Mouse (Mus musculus): ENCODE results near the gene Sh3pxd2a. TPM values are rescaled to one million over a fixed set of nuclear protein-coding genes. Genes with fewer than 3 reads are reported as not detected.

Sh3pxd2a gene
- polyA plus RNA-seq, 1 experiment: 119 TPM

- H3K4me3 ChIP-seq (ENCODE audit: insufficient read depth, low read depth, low read length): no peak overlapping the region
- H3K4me1 ChIP-seq (ENCODE audit: control insufficient read depth, insufficient read depth, insufficient read length, low read length): peaks cover under 1% of the 10 kb centered on the region; the same call in 1 of the 2 replicates
- no peak overlapping the region for H3K27ac ChIP-seq (replicated peaks; ENCODE audit: low read depth, low read length)
These were observed 83.2 kb downstream of the Sh3pxd2a start for GRCm38 (mm10) chr19:47381011-47381410.

DNA sequence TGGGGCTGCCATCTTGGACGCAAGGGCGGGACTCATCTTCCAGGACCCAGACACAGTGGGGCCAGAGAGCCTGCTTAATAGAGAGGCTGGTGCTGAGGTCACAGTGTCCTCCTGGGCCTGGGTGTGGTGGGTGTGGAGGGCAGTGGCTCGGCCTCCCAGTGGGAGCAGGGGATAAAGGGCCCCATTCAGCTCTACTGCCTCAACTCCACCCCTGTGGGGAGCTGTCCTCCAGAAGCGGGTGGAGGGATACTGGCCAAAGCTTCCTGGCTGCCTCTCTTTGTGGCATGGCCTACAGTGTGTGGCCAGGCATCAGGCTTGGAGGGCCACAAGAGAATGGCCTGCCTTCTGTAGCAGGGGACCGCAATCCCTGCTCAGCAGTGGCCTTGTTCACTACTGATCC lies 85.1 kb downstream of the Sh3pxd2a start:
- Histone ChIP-seq H3K4me1 (ENCODE audit: control insufficient read depth, insufficient read depth, insufficient read length, low read length) (no peaks in the 10 kb centered on the region), H3K27ac (replicated peaks; ENCODE audit: low read depth, low read length) (no peak overlapping the region), H3K4me3 (ENCODE audit: insufficient read depth, low read depth, low read length) (no peak overlapping the region)

DNA sequence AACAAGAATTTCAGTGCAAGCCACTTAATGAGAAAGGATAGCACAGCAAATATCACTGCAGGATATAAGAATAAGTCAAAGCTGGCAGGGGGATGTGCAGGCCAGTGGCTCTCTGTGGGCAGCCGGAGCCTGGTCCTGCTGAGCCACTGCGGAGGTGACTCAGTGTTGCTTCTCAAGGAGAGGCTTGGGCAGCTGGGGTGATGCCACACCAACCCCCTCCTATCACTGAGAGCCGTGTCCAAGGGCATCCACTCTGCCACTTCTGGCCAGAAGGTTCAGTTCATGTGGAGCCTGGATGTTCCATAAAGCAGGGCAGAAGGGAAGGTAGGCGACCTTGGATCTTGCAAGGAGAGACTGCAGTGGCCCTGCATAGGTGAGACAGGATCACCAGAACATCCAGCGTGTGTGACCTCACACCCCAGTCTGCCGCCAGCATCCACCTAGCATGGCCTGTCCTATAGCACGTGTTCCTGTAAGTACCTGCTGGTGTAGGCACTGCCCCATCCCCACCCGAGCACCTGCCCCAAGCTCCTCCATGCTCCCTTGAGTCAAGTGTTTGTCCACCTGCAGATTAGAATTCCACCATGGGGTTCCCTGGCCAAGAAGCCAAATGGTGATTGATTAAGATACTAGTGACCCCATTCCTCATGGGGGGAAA lies 89.2 kb downstream of the Sh3pxd2a start:
- no peak overlapping the region for H3K27ac ChIP-seq (replicated peaks; ENCODE audit: low read depth, low read length)
- H3K4me1 ChIP-seq (ENCODE audit: control insufficient read depth, insufficient read depth, insufficient read length, low read length): no peaks in the 10 kb centered on the region
- H3K4me3 ChIP-seq (ENCODE audit: insufficient read depth, low read depth, low read length): no peak overlapping the region

- H3K27ac ChIP-seq (replicated peaks; ENCODE audit: low read depth, low read length): no peak overlapping the region
- no peak overlapping the region for H3K4me3 ChIP-seq (ENCODE audit: insufficient read depth, low read depth, low read length)
- H3K4me1 ChIP-seq (ENCODE audit: control insufficient read depth, insufficient read depth, insufficient read length, low read length): no peaks in the 10 kb centered on the region
These were observed 89.8 kb downstream of the Sh3pxd2a start for GRCm38 (mm10) chr19:47374440-47374839.

- Histone ChIP-seq H3K4me3 (ENCODE audit: insufficient read depth, low read depth, low read length) (no peak overlapping the region), H3K4me1 (ENCODE audit: control insufficient read depth, insufficient read depth, insufficient read length, low read length) (peaks cover 2% of the 10 kb centered on the region), H3K27ac (replicated peaks; ENCODE audit: low read depth, low read length) (no peak overlapping the region)
These were observed 92.2 kb downstream of the Sh3pxd2a start for GRCm38 (mm10) chr19:47372044-47372443.

DNA sequence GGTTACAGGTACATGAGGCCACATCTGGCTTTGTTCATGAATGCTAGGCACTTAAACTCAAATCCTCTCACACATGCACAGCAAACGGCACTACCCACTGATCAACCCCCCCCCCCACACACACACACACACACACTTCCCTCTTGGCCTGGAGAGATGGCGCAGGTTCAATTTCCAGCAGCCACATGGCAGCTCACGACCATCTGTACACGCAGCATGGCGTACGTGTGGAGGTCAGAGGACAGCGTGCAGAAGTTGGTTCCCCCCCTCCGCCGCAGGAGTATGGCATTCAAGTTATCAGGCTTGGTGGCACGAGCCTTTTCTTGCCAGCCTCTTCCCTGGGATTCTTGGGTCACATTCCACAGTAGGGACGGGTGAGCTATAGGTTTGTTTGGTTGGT lies 92.7 kb downstream of the Sh3pxd2a start:
- Histone ChIP-seq H3K4me1 (ENCODE audit: control insufficient read depth, insufficient read depth, insufficient read length, low read length) (peaks cover 2% of the 10 kb centered on the region), H3K27ac (replicated peaks; ENCODE audit: low read depth, low read length) (no peak overlapping the region), H3K4me3 (ENCODE audit: insufficient read depth, low read depth, low read length) (no peak overlapping the region)

DNA sequence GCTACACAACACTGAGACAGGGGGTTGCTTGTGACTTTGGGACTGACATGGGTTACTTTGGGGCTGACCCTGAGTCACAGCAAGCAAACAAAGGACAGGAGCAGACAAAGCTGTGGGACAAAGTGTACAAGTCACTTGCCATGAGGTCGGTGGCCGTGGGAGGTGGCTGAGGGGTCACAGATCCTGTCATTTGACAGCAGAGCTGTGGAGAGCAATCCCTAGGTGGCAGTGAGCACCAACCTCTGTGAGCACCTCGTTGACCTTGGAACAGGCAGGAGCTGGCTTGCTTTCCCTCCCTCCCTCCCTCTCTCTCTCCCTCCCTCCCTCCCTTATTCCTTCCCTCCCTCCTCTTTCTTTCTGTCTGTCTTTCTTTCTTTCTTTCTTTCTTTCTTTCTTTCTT lies 95.2 kb downstream of the Sh3pxd2a start:
- Histone ChIP-seq H3K4me1 (ENCODE audit: control insufficient read depth, insufficient read depth, insufficient read length, low read length) (peaks cover 2% of the 10 kb centered on the region), H3K27ac (replicated peaks; ENCODE audit: low read depth, low read length) (no peak overlapping the region), H3K4me3 (ENCODE audit: insufficient read depth, low read depth, low read length) (no peak overlapping the region)

DNA sequence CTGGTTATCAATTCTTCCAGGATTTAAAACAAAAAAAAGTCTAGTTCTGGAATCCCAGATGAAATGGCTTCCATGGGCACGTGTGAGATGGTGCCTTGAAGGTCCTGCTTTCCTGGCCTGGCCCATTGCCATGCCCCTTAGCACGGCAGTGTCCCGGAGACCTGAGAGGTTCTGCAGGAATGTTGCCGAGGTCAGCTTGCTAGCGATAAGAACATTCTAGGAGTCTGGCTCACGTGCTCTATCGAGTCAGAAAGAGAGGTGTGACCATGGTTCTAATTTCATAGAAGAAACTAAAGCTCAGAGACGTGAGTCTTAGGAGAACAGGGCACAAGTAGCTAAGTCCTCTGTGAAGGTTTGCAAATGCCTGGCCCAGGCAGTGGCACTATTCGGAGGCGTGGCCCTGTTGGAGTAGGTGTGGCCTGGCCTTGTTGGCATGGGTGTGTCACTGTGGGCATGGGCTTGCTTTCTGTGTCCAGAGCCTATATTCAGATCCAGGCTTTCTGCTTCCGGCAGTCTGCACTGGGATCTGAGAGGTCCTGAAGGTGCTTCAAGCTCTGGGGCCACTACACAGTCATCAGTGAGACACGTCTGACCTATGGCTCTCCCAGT lies 96.8 kb downstream of the Sh3pxd2a start:
- no peak overlapping the region for H3K27ac ChIP-seq (replicated peaks; ENCODE audit: low read depth, low read length)
- H3K4me3 ChIP-seq (ENCODE audit: insufficient read depth, low read depth, low read length): no peak overlapping the region
- peaks cover 2% of the 10 kb centered on the region for H3K4me1 ChIP-seq (ENCODE audit: control insufficient read depth, insufficient read depth, insufficient read length, low read length)

DNA sequence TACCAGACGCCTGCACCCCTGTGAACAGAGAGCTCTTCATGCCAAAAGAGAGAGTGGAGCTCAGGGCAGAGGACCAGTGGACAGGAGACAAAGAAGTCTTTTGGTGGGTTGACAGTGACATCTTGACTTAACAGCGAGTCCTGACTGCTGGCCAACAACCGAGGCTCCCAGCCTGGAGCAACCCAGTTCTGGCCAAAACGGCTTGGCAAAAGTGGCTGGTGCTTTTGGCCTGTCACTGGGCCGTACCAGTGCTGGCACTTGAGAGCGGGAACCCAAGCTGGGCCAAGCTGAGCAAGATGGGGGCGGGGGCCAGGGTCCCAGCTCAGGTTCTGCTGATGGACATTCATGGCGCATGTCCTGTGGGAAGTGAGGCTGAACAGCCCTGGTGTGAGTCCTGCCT lies 97.6 kb downstream of the Sh3pxd2a start:
- no peak overlapping the region for H3K4me3 ChIP-seq (ENCODE audit: insufficient read depth, low read depth, low read length)
- no peak overlapping the region for H3K27ac ChIP-seq (replicated peaks; ENCODE audit: low read depth, low read length)
- H3K4me1 ChIP-seq (ENCODE audit: control insufficient read depth, insufficient read depth, insufficient read length, low read length): peaks cover 2% of the 10 kb centered on the region

GRCm38 (mm10) chr19:47363086-47363668 lies 101.0 kb downstream of the Sh3pxd2a start:
- peaks cover 4% of the 10 kb centered on the region; the same call in 1 of the 2 replicates for H3K4me1 ChIP-seq (ENCODE audit: control insufficient read depth, insufficient read depth, insufficient read length, low read length)
- H3K27ac ChIP-seq (replicated peaks; ENCODE audit: low read depth, low read length): no peak overlapping the region
- H3K4me3 ChIP-seq (ENCODE audit: insufficient read depth, low read depth, low read length): no peak overlapping the region

DNA sequence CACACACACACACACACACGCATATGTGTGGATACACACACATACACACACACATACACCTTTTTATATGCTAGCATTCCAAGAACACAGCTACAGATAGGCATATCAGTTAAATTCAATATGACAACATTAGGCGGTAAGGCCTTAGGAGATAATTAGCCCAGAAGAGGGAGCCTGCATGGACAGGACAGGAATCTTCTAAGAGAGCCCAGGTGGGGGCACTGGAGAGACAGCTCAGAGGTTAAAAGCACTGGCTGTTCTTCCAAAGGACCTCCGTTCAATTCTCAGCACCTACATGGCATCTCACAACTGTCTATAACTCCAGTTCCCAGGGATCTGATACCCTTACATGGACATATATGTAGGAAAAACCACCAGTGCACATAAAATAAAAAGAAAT lies 103.3 kb downstream of the Sh3pxd2a start:
- Histone ChIP-seq H3K4me1 (ENCODE audit: control insufficient read depth, insufficient read depth, insufficient read length, low read length) (0 out of 2 replicates have a peak, but pooled peaks cover 4% of the 10 kb centered on the region), H3K4me3 (ENCODE audit: insufficient read depth, low read depth, low read length) (no peak overlapping the region), H3K27ac (replicated peaks; ENCODE audit: low read depth, low read length) (no peak overlapping the region)

DNA sequence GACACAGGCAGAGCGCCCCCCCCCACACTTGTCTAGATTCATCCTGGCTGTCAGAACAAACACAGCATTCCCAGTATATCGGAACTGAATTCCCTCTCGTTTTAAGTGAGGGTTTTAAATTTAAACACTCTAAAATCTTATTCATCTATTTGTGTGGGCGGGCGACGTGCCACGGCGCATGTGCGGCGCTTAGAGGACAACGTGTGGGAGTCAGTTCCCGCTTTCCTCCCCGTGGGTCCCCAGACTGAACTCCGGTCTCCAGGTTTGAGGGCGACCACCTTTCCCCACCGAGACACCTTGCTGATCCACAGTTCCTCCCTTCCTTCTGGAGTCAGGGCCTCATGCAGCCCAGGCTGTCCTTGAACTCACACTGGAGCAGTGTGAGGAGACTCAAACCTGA lies 104.2 kb downstream of the Sh3pxd2a start:
- 0 out of 2 replicates have a peak, but pooled peaks cover 4% of the 10 kb centered on the region for H3K4me1 ChIP-seq (ENCODE audit: control insufficient read depth, insufficient read depth, insufficient read length, low read length)
- H3K4me3 ChIP-seq (ENCODE audit: insufficient read depth, low read depth, low read length): no peak overlapping the region
- H3K27ac ChIP-seq (replicated peaks; ENCODE audit: low read depth, low read length): no peak overlapping the region

- Histone ChIP-seq H3K4me1 (ENCODE audit: control insufficient read depth, insufficient read depth, insufficient read length, low read length) (0 out of 2 replicates have a peak, but pooled peaks cover 4% of the 10 kb centered on the region), H3K27ac (replicated peaks; ENCODE audit: low read depth, low read length) (no peak overlapping the region; the same call in 1 of the 2 replicates), H3K4me3 (ENCODE audit: insufficient read depth, low read depth, low read length) (no peak overlapping the region)
These were observed 104.9 kb downstream of the Sh3pxd2a start for GRCm38 (mm10) chr19:47359166-47359931.

DNA sequence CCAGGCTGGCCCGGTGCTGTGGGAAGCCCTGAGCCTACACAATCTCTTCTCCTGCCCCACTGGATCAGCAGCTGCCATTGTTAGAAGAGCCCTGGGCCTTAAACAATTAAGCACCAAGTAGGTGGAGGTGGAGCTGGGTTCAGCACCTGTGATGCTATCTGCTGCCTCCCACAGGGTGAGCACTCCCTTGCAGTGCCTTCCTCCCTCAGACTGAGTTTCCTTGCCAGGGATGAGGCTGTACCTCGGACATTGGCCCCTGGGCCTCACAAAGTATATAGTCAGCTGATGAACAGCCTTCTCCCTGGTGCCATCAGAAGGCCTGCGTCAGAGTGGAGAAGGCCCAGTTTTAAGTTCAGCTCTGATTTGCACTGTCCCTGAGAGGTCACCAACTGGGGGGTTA lies 106.9 kb downstream of the Sh3pxd2a start:
- H3K4me3 ChIP-seq (ENCODE audit: insufficient read depth, low read depth, low read length): no peak overlapping the region
- H3K4me1 ChIP-seq (ENCODE audit: control insufficient read depth, insufficient read depth, insufficient read length, low read length): 0 out of 2 replicates have a peak, but pooled peaks cover 4% of the 10 kb centered on the region
- no peak overlapping the region for H3K27ac ChIP-seq (replicated peaks; ENCODE audit: low read depth, low read length)

DNA sequence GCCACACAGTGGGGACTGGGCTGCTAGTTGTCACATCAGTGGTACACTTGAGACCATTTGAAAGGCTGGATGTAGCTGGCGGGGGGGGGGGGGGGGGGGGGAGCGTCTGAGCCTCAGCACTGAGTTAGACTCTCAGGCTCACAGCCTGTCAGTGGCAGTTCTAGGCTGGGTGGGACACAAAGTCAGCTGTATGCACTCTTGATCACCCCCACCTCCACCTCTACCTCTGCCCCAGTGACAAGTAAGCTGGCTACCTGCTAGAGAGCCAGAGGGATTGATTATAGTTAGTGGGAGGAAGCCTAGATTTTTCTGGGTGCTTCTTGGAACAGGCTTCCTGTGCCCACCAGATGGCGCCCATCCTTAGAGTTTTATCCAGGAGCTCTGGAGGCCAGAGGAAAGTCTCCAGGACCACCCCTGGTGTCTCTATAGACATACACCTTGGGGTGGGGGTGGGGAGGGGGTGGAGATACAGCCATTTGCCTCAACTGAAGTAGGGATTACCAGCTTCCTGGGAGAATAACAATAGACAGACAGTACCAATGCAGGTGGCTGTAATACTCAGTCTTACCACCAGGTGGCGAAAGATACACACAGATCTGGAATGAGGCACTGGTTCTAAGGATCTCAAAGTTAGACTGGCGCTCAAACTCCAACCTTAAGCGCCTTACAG lies 107.9 kb downstream of the Sh3pxd2a start:
- H3K4me3 ChIP-seq (ENCODE audit: insufficient read depth, low read depth, low read length): no peak overlapping the region
- H3K4me1 ChIP-seq (ENCODE audit: control insufficient read depth, insufficient read depth, insufficient read length, low read length): 0 out of 2 replicates have a peak, but pooled peaks cover 4% of the 10 kb centered on the region
- no peak overlapping the region for H3K27ac ChIP-seq (replicated peaks; ENCODE audit: low read depth, low read length)

Measured in brown adipose tissue, adult 24 weeks (tissue).